Mouse (Mus musculus): ENCODE results near the gene Ephb3.
A peak's percentile ranks its signal among the peaks of the same experiment; 100 is the strongest.

Ephb3 gene

GRCm38 (mm10) chr16:21246391-21247036 lies 42.0 kb downstream of the Ephb3 start:
- DNase-seq (ENCODE audit: low spot score in 2 of 2), result peak in 1 of 2 experiments; percentile 30

- no peak for DNase-seq (ENCODE audit: low spot score in 2 of 2)
Measured at GRCm38 (mm10) chr16:21247037-21247432, 42.5 kb downstream of the Ephb3 start.

GRCm38 (mm10) chr16:21247871-21248712 lies 43.5 kb downstream of the Ephb3 start:
- DNase-seq (ENCODE audit: low spot score in 2 of 2), result peak in 1 of 2 experiments; percentile 47

GRCm38 (mm10) chr16:21248713-21249531 lies 44.4 kb downstream of the Ephb3 start:
- no peak for DNase-seq (ENCODE audit: low spot score in 2 of 2)

- no peak for DNase-seq (ENCODE audit: low spot score in 2 of 2)
Measured at GRCm38 (mm10) chr16:21252401-21252955, 47.9 kb downstream of the Ephb3 start.

GRCm38 (mm10) chr16:21255574-21256304 lies 51.2 kb downstream of the Ephb3 start:
- DNase-seq (ENCODE audit: low spot score in 2 of 2), result no peak

- no peak for DNase-seq (ENCODE audit: low spot score in 2 of 2)
Measured at GRCm38 (mm10) chr16:21256514-21257305, 52.2 kb downstream of the Ephb3 start.

GRCm38 (mm10) chr16:21265417-21265816 lies 60.9 kb downstream of the Ephb3 start:
- no peak for DNase-seq (ENCODE audit: low spot score in 2 of 2)

GRCm38 (mm10) chr16:21269775-21270174 lies 65.2 kb downstream of the Ephb3 start:
- no peak for DNase-seq (ENCODE audit: low spot score in 2 of 2)

- DNase-seq (ENCODE audit: low spot score in 2 of 2), result peak; percentile 72 to 80
Measured at GRCm38 (mm10) chr16:21271773-21272247, 67.3 kb downstream of the Ephb3 start.

- no peak for DNase-seq (ENCODE audit: low spot score in 2 of 2)
Measured at GRCm38 (mm10) chr16:21272748-21273147, 68.2 kb downstream of the Ephb3 start.
